Mouse (Mus musculus) gastrocnemius, postnatal 36 days (tissue): ENCODE data around the gene Krt78. TPM values are rescaled to one million over a fixed set of nuclear protein-coding genes. Genes with fewer than 3 reads are reported as not detected.

Source experiments
- DNase-seq, 2 experiments: peaks; one replicate each; pipeline ENCODE4 v3.0.0; 2022
- intact Hi-C: fragments of 180-260 bp; cut with DNase I; formaldehyde crosslinking; loops from one replicate; pipeline ENCODE4 v1.15.1; 2025
- total RNA-seq, 2 experiments: library from RNA; stranded (reverse); gene quantifications; 2 replicates each; pipeline ENCODE4 v1.2.3; 2021

Gene Krt78
- total RNA-seq, 2 experiments from 2014 or later: not detected

DNA sequence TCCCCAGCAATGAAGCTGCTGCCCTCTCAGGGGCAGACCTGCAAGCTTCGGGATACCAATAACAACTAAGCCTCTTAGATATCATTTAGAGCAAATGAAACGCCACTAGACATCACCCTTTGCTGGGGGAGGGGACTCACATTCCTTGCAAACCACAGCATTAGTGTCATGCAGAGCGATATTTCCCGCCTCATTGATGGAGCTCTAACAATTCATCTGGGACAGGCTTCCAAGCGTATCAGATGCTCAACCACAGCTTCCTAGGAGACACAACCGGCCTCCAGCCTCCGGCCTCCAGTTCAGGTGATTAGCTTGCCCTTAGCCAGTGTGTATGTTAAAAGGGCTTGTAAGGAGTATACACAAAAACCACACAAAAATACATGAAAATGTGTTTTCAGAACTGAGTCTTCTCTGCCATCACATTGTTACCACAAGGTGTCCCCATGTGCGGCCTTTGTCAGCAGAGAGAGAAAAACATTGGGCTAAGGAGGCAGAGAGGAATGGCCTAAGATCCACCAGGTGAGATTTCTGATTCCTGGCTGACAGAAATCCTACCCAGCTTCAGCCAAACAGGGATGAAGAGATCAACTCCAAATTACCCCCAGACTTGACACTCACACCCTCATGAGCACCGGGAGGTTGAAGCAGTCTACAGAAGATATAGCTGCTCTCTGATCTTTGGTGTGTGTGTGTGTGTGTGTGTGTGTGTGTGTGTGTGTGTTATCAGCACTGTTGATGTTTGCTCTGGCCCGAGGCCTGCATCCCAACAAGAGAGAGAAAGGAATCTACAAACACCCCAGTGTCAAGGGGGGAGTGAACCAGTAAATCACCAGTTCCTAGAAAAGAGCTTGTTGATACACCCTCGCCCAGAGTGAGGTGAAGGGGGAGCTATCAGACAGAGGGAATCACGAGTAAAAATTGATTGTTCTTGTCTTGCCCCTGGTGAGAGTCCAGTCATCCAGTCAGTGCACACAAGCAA, 51.6 kb downstream of the Krt78 start:
- intact Hi-C loops: no loop called here

More for the DNA sequence above, 51.6 kb downstream of the Krt78 start:
- no peak for DNase-seq

Other genes with a start within 250 kb of the Krt78 start
- gene Krt5, start 241.4 kb downstream of the Krt78 start, total RNA-seq: under 1 TPM in 1 of 2 experiments, not detected in 1; 0.15 TPM
- not detected for gene Krt71, start 211.2 kb downstream of the Krt78 start, total RNA-seq
- not detected for gene Krt72, start 167.8 kb downstream of the Krt78 start, total RNA-seq
- gene Krt73, start 151.9 kb downstream of the Krt78 start, total RNA-seq: not detected
- gene Krt2, start 136.1 kb downstream of the Krt78 start, total RNA-seq: not detected
- not detected for gene Krt1, start 103.5 kb downstream of the Krt78 start, total RNA-seq
- not detected for gene Krt77, start 84.6 kb downstream of the Krt78 start, total RNA-seq
- gene Krt76, start 61.4 kb downstream of the Krt78 start, total RNA-seq: not detected
- gene Krt4, start 29.6 kb downstream of the Krt78 start, total RNA-seq: under 1 TPM in 1 of 2 experiments, not detected in 1; 0.12 TPM
- gene Krt79, start 14.0 kb downstream of the Krt78 start, total RNA-seq: under 1 TPM in 1 of 2 experiments, not detected in 1; 0.13 TPM
- 1 to 10 TPM in 1 of 2 experiments, under 1 TPM in 1; 0.30 to 1.0 TPM for gene Krt8, start 50.2 kb upstream of the Krt78 start, total RNA-seq
- gene Krt18, start 73.9 kb upstream of the Krt78 start, total RNA-seq: 1 to 10 TPM in 1 of 2 experiments, not detected in 1; 1.3 TPM
- gene Eif4b, start 119.5 kb upstream of the Krt78 start, total RNA-seq: 100 to 1,000 TPM; 148 to 169 TPM
- 10 to 100 TPM; 34.7 to 36.0 TPM for gene Tns2, start 146.1 kb upstream of the Krt78 start, total RNA-seq
- gene Spryd3, start 181.9 kb upstream of the Krt78 start, total RNA-seq: 1 to 10 TPM; 6.0 to 6.2 TPM
- gene Igfbp6, start 190.1 kb upstream of the Krt78 start, total RNA-seq: 10 to 100 TPM; 42.6 TPM
- gene Soat2, start 196.2 kb upstream of the Krt78 start, total RNA-seq: under 1 TPM in 1 of 2 experiments, not detected in 1; 0.15 TPM
- gene Zfp740, start 249.0 kb upstream of the Krt78 start, total RNA-seq: 10 to 100 TPM; 24.3 to 26.6 TPM